Mouse (Mus musculus) cerebellum, adult 2 months (tissue): ENCODE measurements around the gene Pop5.

Experiments used
- CTCF ChIP-seq: fragments of 200-500 bp; IDR thresholded peaks from 2 replicates; pipeline ENCODE4 v1.5.1; 2011; ENCODE audit warnings: low read depth, mild to moderate bottlenecking, control low read depth, low read length, moderate library complexity, borderline replicate concordance; ENCODE audit not compliant: insufficient read depth
- POLR2A ChIP-seq: fragments of 200-500 bp; IDR thresholded peaks from 2 replicates; pipeline ENCODE4 v1.6.1; 2011; ENCODE audit warnings: low read length, control low read depth, borderline replicate concordance; ENCODE audit not compliant: insufficient read depth

- TF ChIP-seq CTCF (peak; percentile 81), POLR2A (0 out of 2 replicates have a peak, but pooled peaks have one; percentile 11)
Measured at GRCm38 (mm10) chr5:115187188-115188131, 48.2 kb upstream of the Pop5 start.
